Mouse (Mus musculus) liver, adult 2 months (tissue): ENCODE results near the gene Zfp280c.

Experiments
- CTCF ChIP-seq: fragments of 200-500 bp; IDR thresholded peaks from 2 replicates; pipeline ENCODE4 v1.5.1; 2011; ENCODE audit warnings: low read depth, low read length, control low read depth
- POLR2A ChIP-seq: fragments of 200-500 bp; IDR thresholded peaks from 2 replicates; pipeline ENCODE4 v1.6.1; 2011; ENCODE audit warnings: low read length, control low read depth; ENCODE audit not compliant: insufficient read depth; ENCODE audit errors: extremely low read depth

DNA sequence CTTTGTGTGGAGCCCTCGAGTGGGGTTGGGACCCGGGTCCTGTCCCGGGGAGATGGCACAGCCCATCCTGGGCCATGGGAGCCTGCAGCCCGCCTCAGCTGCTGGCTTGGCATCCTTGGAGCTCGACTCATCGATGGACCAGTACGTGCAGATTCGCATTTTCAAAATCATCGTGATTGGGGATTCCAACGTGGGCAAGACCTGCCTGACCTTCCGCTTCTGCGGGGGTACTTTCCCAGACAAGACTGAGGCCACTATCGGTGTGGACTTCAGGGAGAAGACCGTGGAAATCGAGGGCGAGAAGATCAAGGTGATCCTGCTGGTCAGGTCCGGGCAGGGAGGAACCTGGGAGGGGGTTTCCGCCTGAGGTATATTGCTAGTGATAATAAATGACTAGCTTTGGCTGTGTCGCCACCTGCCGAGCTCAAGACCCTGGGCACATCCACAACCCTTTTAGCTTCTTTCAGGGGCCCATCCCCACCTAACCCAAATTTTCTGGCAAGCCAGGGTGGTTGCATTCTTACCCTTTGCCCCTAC, 74.7 kb downstream of the Zfp280c start:
- TF ChIP-seq CTCF (no peak), POLR2A (no peak)
